Mouse (Mus musculus): ENCODE results near the gene Tnfrsf9.
"Not testable (repeated sequence)": the region's sequence is repeated elsewhere in the genome, so short reads cannot be mapped to it uniquely, and the experiment has no call there.

Tnfrsf9 gene

DNA sequence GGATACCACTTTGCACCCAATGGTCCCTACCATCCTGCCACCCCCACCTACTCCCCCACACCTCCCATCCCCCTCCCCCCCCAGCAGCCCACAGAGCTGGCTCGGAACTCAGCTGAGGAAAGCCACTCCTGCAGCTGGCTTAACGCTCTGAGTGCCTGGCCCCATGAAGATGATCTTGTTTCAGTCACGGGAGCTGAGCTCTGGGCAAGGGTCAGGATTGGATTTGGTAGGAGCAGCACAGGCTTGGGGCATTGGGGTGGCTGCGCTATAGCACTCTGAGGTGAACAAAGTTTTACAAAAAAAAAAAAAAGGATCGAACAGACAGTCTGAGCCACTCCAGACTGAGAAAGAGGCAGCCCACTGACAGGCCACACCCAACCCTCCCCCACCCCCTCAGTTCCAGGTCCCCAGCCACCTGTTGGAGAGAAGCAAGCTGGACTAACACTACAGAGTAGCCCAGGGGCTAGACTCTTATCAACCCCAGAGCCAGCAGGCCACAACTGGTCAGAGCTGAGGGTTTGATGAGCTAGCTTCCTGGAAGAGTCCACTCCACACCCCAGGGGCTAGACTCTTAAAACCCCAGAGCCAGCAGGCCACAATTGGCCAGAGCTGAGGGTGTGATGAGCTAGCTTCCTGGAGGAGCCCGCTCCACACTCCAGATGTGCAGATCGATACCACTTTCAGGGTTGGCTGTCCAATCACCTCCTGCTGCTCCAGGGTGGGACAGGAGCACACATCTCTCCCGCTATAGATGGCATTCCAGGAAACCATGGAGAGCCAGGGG is 19.5 kb upstream of the Tnfrsf9 start:
- no peak for DNase-seq (ENCODE audit: low read depth in 2 of 2, low spot score in 2 of 2)

DNA sequence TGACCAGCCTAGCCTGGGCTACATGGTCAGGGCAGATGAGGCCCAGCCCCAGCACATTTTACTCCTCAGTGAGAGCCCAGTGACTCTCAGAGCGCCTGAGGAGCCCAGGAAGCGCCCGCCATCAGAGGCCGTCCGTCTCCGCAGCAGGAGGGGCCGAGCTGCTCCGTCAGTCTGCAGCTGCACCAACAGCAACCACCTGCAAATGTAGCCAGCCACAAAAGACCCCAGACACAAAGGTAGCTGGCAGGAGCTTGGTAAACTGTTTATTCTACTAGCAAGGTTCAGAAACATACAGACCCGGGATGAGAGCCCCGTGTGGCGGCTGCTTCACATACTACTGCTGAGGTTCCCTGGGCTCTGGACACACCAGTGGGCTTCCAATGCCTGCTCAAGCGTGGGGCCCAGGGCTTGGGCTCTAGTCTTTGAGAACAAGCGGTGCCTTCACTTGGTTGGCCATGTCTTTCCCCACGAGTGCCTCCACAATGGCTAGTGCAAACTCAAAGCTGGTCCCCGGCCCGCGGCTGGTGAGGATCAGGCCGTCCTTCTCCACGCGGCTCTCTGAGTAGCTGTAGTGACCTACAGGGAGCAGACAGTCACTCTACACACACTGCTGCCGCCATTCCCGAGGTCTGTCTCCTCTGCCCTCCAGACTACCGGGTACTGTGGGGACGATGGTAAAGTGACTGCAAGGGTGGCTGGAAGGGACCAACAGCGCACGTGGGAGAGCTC is 17.3 kb upstream of the Tnfrsf9 start:
- no peak for DNase-seq (ENCODE audit: low read depth in 2 of 2, low spot score in 2 of 2)

DNA sequence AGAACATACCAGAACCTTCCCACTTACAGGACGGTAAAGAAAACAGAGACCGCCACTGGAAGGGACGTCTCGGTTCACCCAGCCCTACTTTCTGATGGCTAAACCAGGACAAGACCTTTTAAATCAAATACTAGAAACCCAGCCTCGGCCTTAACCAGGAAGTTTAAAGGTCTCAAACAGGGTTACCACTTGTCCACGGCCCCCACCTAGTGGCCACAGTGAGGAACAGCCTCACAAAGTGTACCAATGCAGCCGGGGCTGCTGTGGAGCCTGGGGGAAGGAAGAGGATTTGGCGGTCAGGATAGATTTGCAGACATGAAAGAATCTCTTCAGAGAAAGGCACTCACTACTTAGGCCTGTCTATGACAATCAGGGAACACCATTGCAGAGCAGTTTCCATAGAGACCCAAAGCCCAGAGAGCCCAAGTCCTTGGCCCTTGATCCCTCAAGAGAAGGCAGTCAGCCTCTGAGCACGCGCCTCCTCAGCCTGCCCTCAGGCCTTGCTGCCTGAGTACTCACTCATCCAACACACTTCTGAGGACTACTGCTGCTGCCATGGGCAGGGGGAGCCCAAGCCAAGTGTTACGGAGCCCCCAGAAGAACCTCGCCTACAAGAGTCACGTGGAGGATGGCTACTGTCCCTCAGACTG is 15.5 kb upstream of the Tnfrsf9 start:
- DNase-seq (ENCODE audit: low read depth in 2 of 2, low spot score in 2 of 2) = peak; percentile 63 to 76

DNA sequence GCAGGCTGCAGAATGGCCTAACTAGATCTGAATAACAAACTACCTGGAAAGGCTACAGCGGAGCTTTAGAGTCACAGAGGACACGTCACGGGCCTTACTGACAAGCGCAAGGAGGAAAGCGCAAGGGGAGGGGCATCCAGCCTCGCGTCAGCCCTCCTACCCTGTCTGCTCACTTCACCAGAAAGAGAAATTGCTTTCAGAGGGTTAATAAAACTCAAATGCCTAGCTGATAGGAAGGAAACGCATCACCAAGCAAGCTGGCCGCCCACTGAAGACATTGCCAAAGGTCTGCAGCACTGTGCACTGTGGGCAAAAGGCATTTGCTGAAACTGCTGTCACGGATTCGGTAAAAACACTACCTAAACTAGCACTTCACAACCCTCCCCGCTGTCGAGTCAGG is 13.9 kb upstream of the Tnfrsf9 start:
- no peak for DNase-seq (ENCODE audit: low read depth in 2 of 2, low spot score in 2 of 2)

DNA sequence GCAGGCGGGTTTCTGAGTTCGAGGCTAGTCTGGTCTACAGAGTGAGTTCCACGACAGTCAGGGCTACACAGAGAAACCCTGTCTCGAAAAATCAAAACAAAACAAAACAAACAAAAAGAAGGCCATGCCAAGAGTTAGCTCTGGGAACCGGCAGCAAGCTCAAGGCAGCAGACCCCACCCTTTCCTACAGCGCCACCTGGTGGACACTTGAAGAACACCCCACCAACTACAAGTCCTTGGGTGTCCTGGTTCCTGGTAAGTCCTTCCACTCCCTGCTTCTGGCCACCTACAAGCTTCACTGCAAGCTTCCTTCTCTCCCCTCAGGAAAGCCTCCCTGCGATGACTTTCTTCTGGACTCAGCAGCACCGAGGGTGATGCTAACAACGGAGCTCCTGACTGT is 12.7 kb upstream of the Tnfrsf9 start:
- peak; percentile 68 to 77 for DNase-seq (ENCODE audit: low read depth in 2 of 2, low spot score in 2 of 2)

DNA sequence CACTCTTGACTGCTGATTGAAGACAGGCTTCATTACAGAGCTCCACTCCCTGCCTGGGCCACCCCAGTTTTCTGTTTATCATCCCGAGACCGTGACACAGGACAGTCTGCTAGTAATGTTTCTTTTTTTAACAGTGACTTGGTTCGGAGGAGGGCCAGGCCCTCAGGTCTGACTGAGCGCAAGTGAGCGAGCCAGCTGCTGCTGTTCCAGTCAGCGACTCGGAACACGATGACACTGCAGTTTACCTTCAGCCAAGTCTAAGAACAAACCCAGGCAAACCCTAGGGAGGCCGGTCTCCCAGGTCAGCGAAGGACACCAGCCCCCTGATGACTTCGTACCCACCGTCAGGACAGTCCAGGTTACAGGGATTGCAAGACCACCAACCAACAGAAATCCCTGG is 12.3 kb upstream of the Tnfrsf9 start:
- DNase-seq (ENCODE audit: low read depth in 2 of 2, low spot score in 2 of 2) = no peak

DNA sequence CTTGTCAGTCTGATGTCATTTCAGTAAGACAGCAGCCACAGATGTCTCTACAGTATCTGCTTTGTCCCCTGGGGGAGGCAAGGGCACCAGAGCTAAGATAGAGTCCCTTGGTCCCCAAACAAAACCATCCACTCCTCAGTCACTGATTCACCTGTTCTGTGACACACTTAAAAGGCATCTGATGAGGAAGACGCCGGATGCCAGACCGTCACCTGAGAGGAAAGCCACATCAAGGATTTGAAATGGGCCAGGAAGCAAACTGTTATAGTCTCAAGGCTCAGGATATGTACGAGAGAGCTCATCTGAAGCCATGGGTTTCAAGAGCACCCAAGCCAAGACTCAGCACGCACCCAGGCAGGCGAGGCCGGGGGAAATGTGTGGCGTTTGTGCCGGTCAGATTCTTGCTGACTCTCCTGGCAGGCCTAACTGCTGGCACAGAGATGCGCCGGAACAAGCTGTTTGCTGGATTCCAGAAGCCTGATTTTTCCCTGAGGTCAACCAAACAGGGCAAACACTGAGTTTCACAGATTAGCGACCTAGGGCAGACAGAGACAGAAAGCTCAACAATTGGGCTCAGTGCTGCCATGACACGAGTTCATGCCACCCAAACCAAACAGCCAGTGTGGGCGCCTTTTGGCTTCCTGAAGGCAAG is 11.1 kb upstream of the Tnfrsf9 start:
- peak; percentile 46 to 51 for DNase-seq (ENCODE audit: low read depth in 2 of 2, low spot score in 2 of 2)

DNA sequence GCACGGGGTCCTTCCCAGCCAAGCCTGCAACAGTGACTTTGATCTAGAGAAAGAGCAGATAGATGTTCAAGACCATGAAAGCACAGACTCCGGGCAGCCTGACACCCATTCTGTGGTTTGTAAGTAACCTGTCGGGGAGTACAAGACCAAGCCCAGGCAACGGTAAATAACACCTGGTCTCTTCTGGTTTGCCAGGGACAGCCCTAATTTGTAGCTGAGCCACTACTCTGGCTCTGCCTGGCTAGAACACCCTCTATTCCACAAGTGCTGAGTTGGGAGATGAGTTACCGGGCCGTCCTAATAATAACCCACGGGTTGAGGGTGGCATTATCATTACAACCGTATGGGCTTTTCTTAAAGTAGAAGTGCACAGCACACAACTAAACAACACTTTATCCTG is 7.3 kb upstream of the Tnfrsf9 start:
- no peak for DNase-seq (ENCODE audit: low read depth in 2 of 2, low spot score in 2 of 2)

DNA sequence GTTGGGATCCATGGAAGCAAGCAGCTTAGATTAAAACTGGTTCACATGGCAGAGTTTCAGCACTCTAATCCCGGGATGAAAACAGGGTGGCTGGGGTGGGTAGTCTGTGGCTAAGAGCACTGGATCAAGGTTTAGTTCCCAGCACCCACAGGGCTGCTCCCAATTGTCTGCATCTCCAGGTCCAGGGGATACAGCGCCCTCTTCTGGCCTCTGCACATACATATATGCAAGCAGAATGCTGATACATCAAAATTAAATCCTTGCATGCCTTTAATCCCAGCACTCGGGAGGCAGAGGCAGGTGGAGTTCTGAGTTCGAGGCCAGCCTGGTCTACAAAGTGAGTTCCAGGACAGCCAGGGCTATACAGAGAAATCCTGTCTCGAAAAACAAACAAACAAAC is 5.8 kb upstream of the Tnfrsf9 start:
- not testable (repeated sequence) for DNase-seq (ENCODE audit: low read depth in 2 of 2, low spot score in 2 of 2)

DNA sequence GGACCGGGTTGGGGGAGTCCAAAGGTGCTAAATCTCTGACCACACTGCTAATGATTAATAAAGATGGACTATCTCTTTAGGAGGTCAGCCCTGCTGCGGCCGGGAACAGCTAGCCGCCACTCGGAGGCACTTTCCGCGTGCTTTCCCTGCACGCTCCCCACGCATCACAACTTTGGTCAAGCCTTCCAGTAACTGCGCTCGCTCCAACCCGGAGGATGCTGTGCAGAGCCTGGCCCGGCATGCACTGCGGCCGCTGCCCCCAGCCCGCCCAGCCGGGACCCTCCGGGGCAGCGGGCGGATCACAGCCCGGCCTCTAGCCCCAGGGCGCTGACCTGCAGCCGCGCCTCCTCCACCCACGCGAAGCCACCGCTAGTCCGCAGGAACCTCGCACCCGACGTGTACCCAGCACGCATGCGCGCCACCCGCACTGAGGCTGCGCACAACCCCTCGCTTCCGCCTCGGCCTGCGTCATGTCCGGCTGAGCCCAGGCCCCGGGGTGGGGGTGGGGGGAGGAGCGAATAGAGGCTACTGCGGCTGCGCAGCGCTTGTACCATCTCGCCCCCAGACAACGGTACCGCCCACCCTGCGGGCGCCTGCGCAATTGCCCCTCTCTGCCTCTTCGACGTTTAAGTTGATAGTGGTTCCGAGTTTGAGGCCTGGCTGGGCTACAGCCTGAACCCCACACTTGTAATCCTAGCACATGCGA is 4.8 kb upstream of the Tnfrsf9 start:
- DNase-seq (ENCODE audit: low read depth in 2 of 2, low spot score in 2 of 2) = peak; percentile 97 to 98

DNA sequence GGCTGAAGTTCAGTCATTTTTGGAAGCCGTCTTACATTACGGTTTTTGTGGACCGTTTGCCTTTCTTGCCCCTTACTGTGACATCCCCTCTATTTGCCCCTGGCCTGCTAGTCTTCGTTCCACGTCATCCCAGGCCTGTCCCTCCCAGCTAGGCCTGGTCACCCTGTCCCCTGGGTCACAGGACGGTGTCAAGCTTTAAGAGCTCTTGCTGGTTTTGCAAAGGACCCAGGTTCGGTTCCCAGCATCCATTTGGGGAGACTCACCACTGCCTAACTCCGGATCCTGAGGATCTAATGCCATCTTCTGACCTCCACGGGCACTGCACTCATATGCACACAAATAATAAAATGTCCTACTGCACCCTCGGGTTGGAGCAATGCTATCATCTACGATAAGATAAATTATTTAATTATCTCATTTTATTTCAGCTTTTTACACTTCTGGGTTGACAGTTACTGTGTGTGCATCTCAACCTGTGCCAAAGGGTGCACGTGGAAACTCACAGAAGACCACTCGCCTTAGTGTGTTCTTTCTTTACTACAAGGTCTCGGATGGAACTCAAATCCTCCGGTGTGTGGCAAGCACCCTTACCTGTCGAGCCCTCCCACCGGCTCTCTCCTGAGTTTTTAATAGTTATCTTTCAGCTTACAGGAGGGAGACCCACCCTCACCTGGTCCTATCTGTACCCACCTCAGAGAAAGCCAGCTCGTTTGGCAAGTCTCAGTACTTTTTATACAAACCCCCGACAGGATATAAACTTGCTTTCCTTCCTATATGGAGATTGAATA is 4.0 kb upstream of the Tnfrsf9 start:
- DNase-seq (ENCODE audit: low read depth in 2 of 2, low spot score in 2 of 2) = no peak

DNA sequence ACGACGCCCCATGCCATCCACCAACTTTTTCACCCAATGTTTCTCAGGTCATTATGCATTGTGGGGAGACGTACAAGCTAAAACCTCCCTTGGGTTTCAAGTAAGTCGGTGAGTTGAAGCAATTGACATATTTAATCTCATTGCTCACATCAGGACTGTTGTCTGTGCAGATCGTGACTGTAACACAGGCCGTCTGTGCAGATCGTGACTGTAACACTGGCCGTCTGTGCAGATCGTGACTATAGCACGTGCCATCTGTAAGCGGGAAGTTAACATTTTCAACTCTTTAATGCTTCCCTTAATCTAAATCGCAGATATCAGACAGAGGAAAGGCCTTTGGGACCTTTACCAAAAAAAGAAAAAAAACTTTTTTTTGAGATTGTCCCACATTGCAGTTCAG is 619 bp upstream of the Tnfrsf9 start:
- DNase-seq (ENCODE audit: low read depth in 2 of 2, low spot score in 2 of 2) = no peak

DNA sequence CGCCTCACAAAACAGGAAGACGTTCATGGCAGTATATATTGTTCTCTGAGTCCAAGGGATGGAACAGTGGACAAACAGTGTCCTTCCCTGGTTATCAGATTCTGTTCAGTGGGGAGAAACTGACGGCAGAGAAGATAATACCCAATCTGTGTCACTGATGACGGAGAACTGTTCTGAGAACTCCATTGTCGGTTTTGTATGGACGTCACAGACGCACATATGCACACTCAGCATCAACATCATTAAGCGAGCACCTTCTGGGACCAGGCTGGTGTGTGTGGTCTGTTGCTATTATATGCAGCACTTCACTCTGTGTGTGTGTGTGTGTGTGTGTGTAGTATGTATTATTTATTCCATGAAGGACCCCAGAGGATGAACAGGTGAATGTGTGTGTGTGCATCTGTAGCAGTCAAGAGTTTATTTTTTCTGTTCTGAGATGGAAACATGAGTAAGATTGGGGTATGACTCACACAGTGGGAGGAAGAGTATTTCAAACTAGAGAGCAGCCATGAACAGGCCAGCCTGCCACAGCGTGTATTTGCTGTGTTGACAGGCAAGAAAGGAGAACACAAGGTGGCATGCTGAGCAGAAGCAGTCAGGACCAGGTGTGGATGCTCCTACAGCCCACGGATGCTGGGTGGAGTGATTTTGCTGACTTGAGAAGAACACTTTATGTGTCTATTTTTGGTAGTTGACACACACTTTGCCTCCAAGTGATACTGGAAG is 982 bp downstream of the Tnfrsf9 start:
- no peak for DNase-seq (ENCODE audit: low read depth in 2 of 2, low spot score in 2 of 2)

DNA sequence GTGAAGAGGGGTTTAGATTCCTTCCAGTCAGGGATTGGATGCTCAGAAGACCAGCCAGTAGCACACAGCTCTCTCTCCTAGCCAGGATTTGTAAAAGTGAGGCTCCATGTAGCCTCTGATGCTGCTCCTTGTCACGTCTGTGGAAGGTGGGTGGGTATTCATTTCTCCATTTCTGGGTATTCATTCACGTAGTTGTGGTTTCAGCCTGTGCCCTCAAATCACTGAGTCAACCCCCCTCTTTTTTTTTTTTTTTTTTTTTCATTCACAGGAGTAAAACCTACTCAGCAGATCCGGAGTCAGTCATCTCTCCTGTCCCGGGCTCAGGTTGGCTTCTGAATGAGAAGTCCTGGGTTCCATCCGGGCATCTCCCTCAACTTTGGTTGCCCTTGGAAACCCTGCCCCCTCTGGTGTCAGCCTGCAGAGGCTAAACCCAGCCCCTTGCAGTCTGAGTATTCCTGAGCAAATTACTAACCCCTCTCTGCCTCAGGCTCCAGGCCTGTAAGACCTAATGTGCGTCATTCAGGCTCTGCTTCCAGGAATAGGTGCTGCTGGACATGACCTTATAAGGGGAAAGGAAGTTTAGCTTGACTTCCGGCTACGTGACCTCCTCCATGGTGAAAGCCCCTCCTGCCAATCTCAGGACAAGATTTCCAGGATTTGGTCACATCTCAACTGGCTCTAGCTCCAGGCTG is 3.1 kb downstream of the Tnfrsf9 start:
- DNase-seq (ENCODE audit: low read depth in 2 of 2, low spot score in 2 of 2) = no peak

DNA sequence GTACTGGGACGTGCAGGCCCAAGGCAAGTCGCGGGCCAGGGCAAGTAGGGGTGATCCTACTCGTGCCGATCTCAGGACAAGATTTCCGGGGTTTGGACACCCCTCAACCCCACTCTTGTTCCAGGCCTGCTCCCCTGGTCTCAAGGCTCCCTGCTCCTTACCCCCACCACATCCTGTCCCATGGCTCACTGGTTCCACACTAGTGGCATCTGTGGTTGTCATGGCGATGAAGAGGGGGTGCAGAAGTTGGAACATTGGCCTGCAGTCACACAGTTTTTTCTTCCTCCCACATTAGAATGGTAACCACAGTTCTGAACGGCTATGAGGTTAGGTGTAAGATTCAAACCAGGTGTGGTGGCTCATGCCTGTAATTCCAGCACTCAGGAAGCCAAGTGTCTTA is 6.8 kb downstream of the Tnfrsf9 start:
- peak in 1 of 2 experiments; percentile 51 for DNase-seq (ENCODE audit: low read depth in 2 of 2, low spot score in 2 of 2)

DNA sequence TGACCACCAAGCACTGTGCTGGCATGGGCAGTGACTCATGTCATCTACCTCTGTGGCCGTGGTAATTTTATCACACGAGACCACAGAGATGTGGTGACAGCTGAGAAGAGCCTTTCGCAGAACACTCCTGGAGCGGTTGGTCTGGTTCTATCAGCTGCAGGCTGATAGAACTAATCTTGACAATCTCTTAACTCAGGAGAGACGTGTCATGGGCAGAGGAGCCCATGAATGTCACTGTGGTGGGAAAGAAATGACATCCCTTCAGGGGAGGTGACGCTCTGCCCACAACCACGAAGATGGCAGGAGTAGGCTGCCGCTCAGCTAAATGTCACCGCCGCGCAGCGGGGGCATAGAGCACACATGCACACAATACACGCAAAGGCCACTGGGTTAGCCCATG is 9.9 kb downstream of the Tnfrsf9 start:
- no peak for DNase-seq (ENCODE audit: low read depth in 2 of 2, low spot score in 2 of 2)

DNA sequence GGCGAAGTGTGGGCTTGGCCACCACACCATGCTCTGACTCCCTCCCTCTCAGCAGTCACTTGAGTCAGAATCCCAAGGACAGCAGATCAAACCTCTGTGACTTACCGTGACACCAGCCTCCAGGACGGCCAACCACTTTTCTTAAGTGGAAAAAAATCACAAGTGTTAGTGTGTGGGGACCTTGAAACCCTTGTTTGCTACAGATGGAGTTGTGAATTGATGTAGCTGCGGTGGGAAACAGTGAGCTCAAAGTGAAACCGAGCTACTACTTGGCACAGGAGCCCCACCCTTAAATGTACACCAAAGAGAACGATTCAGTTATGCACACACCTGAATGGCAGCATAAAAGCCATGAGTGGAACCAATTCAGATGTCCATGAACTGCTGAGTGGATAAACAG is 10.6 kb downstream of the Tnfrsf9 start:
- no peak for DNase-seq (ENCODE audit: low read depth in 2 of 2, low spot score in 2 of 2)

DNA sequence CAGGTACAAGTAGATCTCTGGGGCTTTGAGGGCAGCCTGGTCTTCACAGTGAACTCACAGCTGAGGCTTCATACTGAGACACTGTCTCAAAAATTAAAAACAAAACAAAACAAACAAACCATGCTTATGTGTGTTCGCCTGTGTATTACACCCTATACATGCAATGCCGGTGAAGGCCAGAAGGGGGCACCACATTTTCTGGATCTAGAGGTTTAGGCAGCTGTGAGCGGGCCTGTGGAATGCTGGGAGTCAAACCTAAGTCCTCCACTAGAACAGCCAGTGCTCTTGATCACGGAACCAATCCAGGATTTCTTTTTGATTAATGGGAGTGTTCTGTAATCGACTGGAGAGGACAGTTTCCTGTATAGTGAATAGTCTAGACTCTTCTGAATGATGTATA is 11.6 kb downstream of the Tnfrsf9 start:
- DNase-seq (ENCODE audit: low read depth in 2 of 2, low spot score in 2 of 2) = no peak

All from CD8-positive naive resting alpha-beta T cell, adult 2 months (primary cell).